Mouse (Mus musculus): ENCODE data around the gene Olfr1258. TPM values are rescaled to one million over a fixed set of nuclear protein-coding genes. Genes with fewer than 3 reads are reported as not detected.
"Not testable (repeated sequence)": the region's sequence is repeated elsewhere in the genome, so short reads cannot be mapped to it uniquely, and the experiment has no call there.

Gene Olfr1258
- total RNA-seq (2015; ENCODE audit: low replicate concordance), result not detected in 2 replicates
- total RNA-seq (2017; ENCODE audit: low replicate concordance), result not detected in 2 replicates

DNA sequence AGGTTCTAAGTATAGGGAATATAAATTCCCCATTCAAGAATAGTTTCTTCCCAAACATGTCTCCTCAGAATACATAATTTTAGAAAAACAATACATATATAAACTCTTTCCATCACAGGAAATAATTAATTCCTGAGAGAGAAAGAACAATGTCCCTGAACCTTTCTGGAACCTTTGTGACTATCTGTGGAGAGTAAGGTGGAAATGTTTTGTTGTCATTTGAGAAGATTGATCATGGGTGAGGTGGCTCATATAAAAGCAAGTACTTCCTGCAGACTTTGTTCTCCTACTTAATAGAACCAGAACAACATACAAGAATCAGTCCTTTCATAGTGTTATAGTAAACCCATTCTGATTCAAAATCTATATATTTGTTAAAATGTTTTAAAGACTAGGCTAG lies at the start of gene Olfr1258:
TSS of gene Olfr1258 (plus strand) at position 301 of the 400 bp plus-strand sequence.
- no peak for ATAC-seq (replicated peaks; ENCODE audit: low FRiP score, poor library complexity, severe bottlenecking)

DNA sequence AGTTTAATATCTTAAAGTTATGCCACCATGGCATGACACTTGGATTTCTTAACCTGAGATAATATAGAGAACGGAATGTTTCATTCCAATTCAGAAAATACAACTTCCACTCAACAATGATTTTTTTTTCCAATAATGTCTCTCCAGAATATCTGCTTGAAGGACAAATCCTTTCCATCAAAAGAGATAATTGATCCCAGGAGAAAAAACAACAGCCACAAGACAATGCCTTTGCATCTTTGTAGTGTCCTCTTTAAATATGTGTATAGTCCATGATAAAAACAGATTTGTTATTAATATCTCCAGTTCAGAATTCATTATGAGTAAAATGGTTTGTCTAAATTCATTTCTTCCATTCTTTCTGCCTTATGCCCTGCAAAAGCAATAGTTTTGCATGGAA lies 49.0 kb upstream of the Olfr1258 start, which contains the start of gene Olfr1257:
TSS of gene Olfr1257 (plus strand) at position 301 of the 400 bp plus-strand sequence.
- ATAC-seq (replicated peaks; ENCODE audit: low FRiP score, poor library complexity, severe bottlenecking), result no peak

DNA sequence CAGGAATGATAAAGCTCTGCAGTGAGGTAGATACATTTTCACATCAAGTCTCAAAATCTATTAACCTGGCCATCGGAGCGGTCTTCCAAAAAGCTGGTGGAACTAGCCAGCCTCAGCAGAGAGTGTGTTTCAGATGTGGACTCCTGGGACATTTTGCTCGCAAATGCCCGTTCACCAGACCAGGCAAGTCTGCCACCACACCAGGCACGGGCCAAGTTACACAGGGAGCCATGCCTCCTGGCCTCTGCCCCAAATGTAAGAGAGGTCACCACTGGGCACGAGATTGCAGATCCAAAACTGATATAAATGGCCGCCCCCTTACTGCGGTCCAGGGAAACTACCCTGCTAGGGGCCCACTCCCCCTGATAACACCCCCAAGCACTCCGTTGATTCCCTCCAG lies 14.5 kb upstream of the Olfr1258 start:
- not testable (repeated sequence) for ATAC-seq (replicated peaks; ENCODE audit: low FRiP score, poor library complexity, severe bottlenecking)

DNA sequence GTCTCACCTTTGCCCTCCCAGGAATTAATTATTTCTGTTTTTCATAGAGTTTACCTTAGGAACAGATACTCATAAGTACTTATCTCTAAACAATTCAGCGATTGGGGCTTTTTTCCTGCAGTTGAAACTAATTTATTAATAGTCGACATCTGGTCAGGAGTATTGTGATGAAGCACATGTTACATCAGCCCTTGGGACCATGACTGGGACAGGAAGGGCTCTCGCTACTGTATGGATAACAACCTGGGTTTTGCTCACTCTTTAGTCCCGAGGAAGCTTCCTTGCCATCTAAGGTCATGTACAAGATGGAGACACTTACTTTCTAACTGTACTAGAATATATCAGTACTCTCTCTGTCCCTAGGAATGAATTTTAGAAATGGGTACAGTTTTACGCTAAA lies 21.5 kb downstream of the Olfr1258 start, which contains the start of gene Olfr1259:
TSS of gene Olfr1259 (minus strand) at position 101 of the 400 bp plus-strand sequence.
- ATAC-seq (replicated peaks; ENCODE audit: low FRiP score, poor library complexity, severe bottlenecking), result no peak

DNA sequence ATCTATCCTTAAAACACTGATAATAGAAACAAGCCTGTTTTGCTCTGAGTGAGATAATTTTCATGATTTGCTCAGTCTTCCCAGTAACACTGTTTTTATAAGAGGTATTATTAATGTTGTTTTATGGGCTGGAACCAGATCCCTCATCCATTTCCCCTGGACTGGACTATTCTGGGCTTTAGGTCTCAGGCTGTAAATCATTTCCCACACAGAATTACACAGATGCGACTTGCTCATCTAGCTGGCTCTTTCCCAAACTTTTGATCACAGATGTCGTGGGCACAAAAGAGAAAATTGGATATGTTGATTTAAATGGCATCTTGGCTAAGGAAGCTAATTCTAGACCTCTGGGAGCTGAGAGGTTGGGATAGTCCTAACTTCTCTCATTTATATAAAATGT lies 47.1 kb downstream of the Olfr1258 start, which contains the start of gene Olfr1260:
TSS of gene Olfr1260 (plus strand) at position 157 of the 400 bp plus-strand sequence.
- ATAC-seq (replicated peaks; ENCODE audit: low FRiP score, poor library complexity, severe bottlenecking), result no peak

DNA sequence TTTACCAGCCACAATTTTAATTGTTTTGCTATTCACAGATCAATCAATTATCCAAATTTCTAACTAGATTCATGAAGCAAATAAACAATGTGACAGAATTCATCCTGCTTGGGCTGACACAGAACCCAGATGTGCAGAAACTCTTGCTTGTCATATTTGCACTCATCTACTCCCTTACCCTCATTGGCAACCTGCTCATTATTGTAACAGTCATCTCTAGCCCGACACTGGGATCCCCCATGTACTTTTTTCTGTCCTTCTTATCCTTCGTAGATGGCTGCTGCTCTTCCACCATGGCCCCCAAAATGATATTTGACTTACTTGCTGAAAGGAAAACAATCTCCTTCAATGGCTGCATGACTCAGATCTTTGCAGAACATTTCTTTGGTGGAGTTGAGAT lies 50.6 kb downstream of the Olfr1258 start:
- no peak for ATAC-seq (replicated peaks; ENCODE audit: low FRiP score, poor library complexity, severe bottlenecking)

Other genes starting within 250 kb of the Olfr1258 start
- gene Olfr1252, start 202.3 kb upstream of the Olfr1258 start, total RNA-seq (2015; ENCODE audit: low replicate concordance), result not detected in 2 replicates
- not detected in 2 replicates for gene Olfr1252, start 202.3 kb upstream of the Olfr1258 start, total RNA-seq (2017; ENCODE audit: low replicate concordance)
- gene Olfr1253, start 170.2 kb upstream of the Olfr1258 start, total RNA-seq (2015; ENCODE audit: low replicate concordance), result not detected in 2 replicates
- 0.42 TPM in 1 of 2 replicates, not detected in the other for gene Olfr1253, start 170.2 kb upstream of the Olfr1258 start, total RNA-seq (2017; ENCODE audit: low replicate concordance)
- gene Olfr1254, start 133.7 kb upstream of the Olfr1258 start, total RNA-seq (2015; ENCODE audit: low replicate concordance), result not detected in 2 replicates
- gene Olfr1254, start 133.7 kb upstream of the Olfr1258 start, total RNA-seq (2017; ENCODE audit: low replicate concordance), result not detected in 2 replicates
- not detected in 2 replicates for gene Olfr1255, start 115.3 kb upstream of the Olfr1258 start, total RNA-seq (2015; ENCODE audit: low replicate concordance)
- not detected in 2 replicates for gene Olfr1255, start 115.3 kb upstream of the Olfr1258 start, total RNA-seq (2017; ENCODE audit: low replicate concordance)
- gene Olfr1256, start 85.8 kb upstream of the Olfr1258 start, total RNA-seq (2015; ENCODE audit: low replicate concordance), result not detected in 2 replicates
- not detected in 2 replicates for gene Olfr1256, start 85.8 kb upstream of the Olfr1258 start, total RNA-seq (2017; ENCODE audit: low replicate concordance)
- gene Olfr48, start 79.1 kb upstream of the Olfr1258 start, total RNA-seq (2015; ENCODE audit: low replicate concordance), result not detected in 2 replicates
- not detected in 2 replicates for gene Olfr48, start 79.1 kb upstream of the Olfr1258 start, total RNA-seq (2017; ENCODE audit: low replicate concordance)
- gene Olfr1257, start 48.9 kb upstream of the Olfr1258 start, total RNA-seq (2015; ENCODE audit: low replicate concordance), result not detected in 2 replicates
- gene Olfr1257, start 48.9 kb upstream of the Olfr1258 start, total RNA-seq (2017; ENCODE audit: low replicate concordance), result not detected in 2 replicates
- gene Olfr1259, start 21.4 kb downstream of the Olfr1258 start, total RNA-seq (2015; ENCODE audit: low replicate concordance), result not detected in 2 replicates
- gene Olfr1259, start 21.4 kb downstream of the Olfr1258 start, total RNA-seq (2017; ENCODE audit: low replicate concordance), result 0.56 TPM in 1 of 2 replicates, not detected in the other
- not detected in 2 replicates for gene Olfr1260, start 47.0 kb downstream of the Olfr1258 start, total RNA-seq (2015; ENCODE audit: low replicate concordance)
- not detected in 2 replicates for gene Olfr1260, start 47.0 kb downstream of the Olfr1258 start, total RNA-seq (2017; ENCODE audit: low replicate concordance)
- not detected in 2 replicates for gene Olfr1261, start 63.9 kb downstream of the Olfr1258 start, total RNA-seq (2015; ENCODE audit: low replicate concordance)
- 0.28 TPM in 1 of 2 replicates, not detected in the other for gene Olfr1261, start 63.9 kb downstream of the Olfr1258 start, total RNA-seq (2017; ENCODE audit: low replicate concordance)
- not detected in 2 replicates for gene Olfr1262, start 72.8 kb downstream of the Olfr1258 start, total RNA-seq (2015; ENCODE audit: low replicate concordance)
- not detected in 2 replicates for gene Olfr1262, start 72.8 kb downstream of the Olfr1258 start, total RNA-seq (2017; ENCODE audit: low replicate concordance)
- not detected in 2 replicates for gene Olfr1263, start 84.8 kb downstream of the Olfr1258 start, total RNA-seq (2015; ENCODE audit: low replicate concordance)
- not detected in 2 replicates for gene Olfr1263, start 84.8 kb downstream of the Olfr1258 start, total RNA-seq (2017; ENCODE audit: low replicate concordance)
- gene Olfr1264, start 98.3 kb downstream of the Olfr1258 start, total RNA-seq (2015; ENCODE audit: low replicate concordance), result not detected in 2 replicates
- not detected in 2 replicates for gene Olfr1264, start 98.3 kb downstream of the Olfr1258 start, total RNA-seq (2017; ENCODE audit: low replicate concordance)
- gene Olfr1265, start 108.0 kb downstream of the Olfr1258 start, total RNA-seq (2015; ENCODE audit: low replicate concordance), result not detected in 2 replicates
- gene Olfr1265, start 108.0 kb downstream of the Olfr1258 start, total RNA-seq (2017; ENCODE audit: low replicate concordance), result not detected in 2 replicates
- not detected in 2 replicates for gene Olfr140, start 136.3 kb downstream of the Olfr1258 start, total RNA-seq (2015; ENCODE audit: low replicate concordance)
- gene Olfr140, start 136.3 kb downstream of the Olfr1258 start, total RNA-seq (2017; ENCODE audit: low replicate concordance), result not detected in 2 replicates
- not detected in 2 replicates for gene Olfr1269, start 194.1 kb downstream of the Olfr1258 start, total RNA-seq (2015; ENCODE audit: low replicate concordance)
- not detected in 2 replicates for gene Olfr1269, start 194.1 kb downstream of the Olfr1258 start, total RNA-seq (2017; ENCODE audit: low replicate concordance)
- gene Olfr32, start 215.0 kb downstream of the Olfr1258 start, total RNA-seq (2015; ENCODE audit: low replicate concordance), result not detected in 2 replicates
- not detected in 2 replicates for gene Olfr32, start 215.0 kb downstream of the Olfr1258 start, total RNA-seq (2017; ENCODE audit: low replicate concordance)
- not detected in 2 replicates for gene Olfr1270, start 225.8 kb downstream of the Olfr1258 start, total RNA-seq (2015; ENCODE audit: low replicate concordance)
- gene Olfr1270, start 225.8 kb downstream of the Olfr1258 start, total RNA-seq (2017; ENCODE audit: low replicate concordance), result not detected in 2 replicates

Measured in erythroblast, adult 5-6 weeks (primary cell).